Mouse (Mus musculus): ENCODE data around the gene Foxc2.

DNA sequence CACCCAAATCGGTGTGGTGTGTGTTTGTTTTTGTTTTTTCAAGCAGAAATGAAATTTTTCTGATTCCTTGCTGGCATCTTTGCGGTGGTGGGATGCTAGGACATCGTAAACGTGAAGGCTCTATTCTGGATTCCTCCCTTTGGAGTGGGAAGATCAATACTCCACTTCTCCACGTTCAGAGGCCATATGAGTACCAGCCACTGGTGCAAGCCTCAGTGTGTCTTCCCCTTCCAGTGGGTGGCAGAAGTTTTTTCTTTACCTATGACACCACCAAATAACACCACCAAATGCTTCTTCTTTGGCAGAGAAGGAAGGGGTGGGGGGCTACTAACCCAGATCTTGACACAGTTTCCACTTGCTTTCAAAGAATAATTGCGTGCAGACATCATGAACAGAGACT is 10.2 kb downstream of the Foxc2 start:
- TF ChIP-seq POLR2A (IDR thresholded peaks at IDR 0.05; ENCODE audit: extremely low read depth, insufficient read depth, low read length) (no peak), CTCF (IDR thresholded peaks at IDR 0.05; ENCODE audit: extremely low read depth, insufficient read depth, low read length) (no peak)
